Mouse (Mus musculus) limb, embryonic 14.5 days (tissue): ENCODE results near the gene Dpp9. TPM values are rescaled to one million over a fixed set of nuclear protein-coding genes. Genes with fewer than 3 reads are reported as not detected.

Experiments used
- ATAC-seq: fragments of 200-750 bp; cut with Nextera tagmentation; 2 replicates; pipeline ENCODE4 v1.8.0; 2017; ENCODE audit warnings: low read depth, moderate number of reproducible peaks, moderate TSS enrichment; ENCODE audit not compliant: low FRiP score
- DNase-seq: peaks from one replicate; pipeline ENCODE4 v3.0.0-alpha.2; 2015; ENCODE audit warnings: low spot score
- H3K27ac ChIP-seq: fragments of 300-500 bp; sonication (generic); replicated peaks from 2 replicates; pipeline ENCODE4 v1.5.1; 2014; ENCODE audit warnings: low read depth, mild to moderate bottlenecking, low read length, moderate library complexity, mixed read lengths
- H3K27me3 ChIP-seq: fragments of 300-500 bp; sonication (generic); 2 replicates; pipeline ENCODE4 v1.6.1; 2014; ENCODE audit warnings: low read length, mixed read lengths; ENCODE audit not compliant: control insufficient read depth, insufficient read depth
- H3K36me3 ChIP-seq: fragments of 300-500 bp; sonication (generic); 2 replicates; pipeline ENCODE4 v1.6.1; 2014; ENCODE audit warnings: mild to moderate bottlenecking, low read length, moderate library complexity, mixed read lengths; ENCODE audit not compliant: control insufficient read depth, insufficient read depth
- H3K4me1 ChIP-seq: fragments of 300-500 bp; sonication (generic); 2 replicates; pipeline ENCODE4 v1.6.1; 2014; ENCODE audit warnings: antibody characterized with exemption, low read length, mixed read lengths; ENCODE audit not compliant: control insufficient read depth, insufficient read depth
- H3K4me2 ChIP-seq: fragments of 300-500 bp; sonication (generic); replicated peaks from 2 replicates; pipeline ENCODE4 v1.6.1; 2014; ENCODE audit warnings: low read depth, mild to moderate bottlenecking, low read length, moderate library complexity; ENCODE audit not compliant: severe bottlenecking
- H3K4me3 ChIP-seq: fragments of 300-500 bp; sonication (generic); replicated peaks from 2 replicates; pipeline ENCODE4 v1.5.1; 2014; ENCODE audit warnings: low read length
- H3K9ac ChIP-seq: fragments of 300-500 bp; sonication (generic); 2 replicates; pipeline ENCODE4 v1.6.1; 2014; ENCODE audit warnings: mild to moderate bottlenecking, low read depth, low read length, moderate library complexity; ENCODE audit not compliant: severe bottlenecking
- H3K9me3 ChIP-seq: fragments of 300-500 bp; sonication (generic); 2 replicates; pipeline ENCODE4 v1.6.1; 2016; ENCODE audit warnings: low read length; ENCODE audit not compliant: control insufficient read depth
- POLR2A ChIP-seq: fragments of 200-500 bp; IDR thresholded peaks from 2 replicates; pipeline ENCODE4 v1.8.0; 2012; ENCODE audit warnings: inconsistent platforms, mild to moderate bottlenecking, moderate library complexity, borderline replicate concordance; ENCODE audit not compliant: insufficient read depth, insufficient read length; ENCODE audit errors: extremely low read depth
- WGBS: fragments of 180-500 bp; shearing (Covaris S2); extraction: QIAGEN DNeasy Blood & Tissue Kit; methylation state at CpG from one replicate; pipeline ENCODE4 v1.1.7; 2014; 5-methylcytosine and 5-hydroxymethylcytosine counted together
- polyA plus RNA-seq, 2 experiments: library from polyadenylated mRNA; depleted of rRNA in 1 of 2; stranded (reverse) in 1 of 2; unstranded in 1 of 2; fragments of >200 nt; fragmentation: Nextera tagmentation in 1 of 2; extraction: Ambion mirVana in 1 of 2; gene quantifications; 2 replicates each; pipeline versions ENCODE4 v1.2.1 to v1.2.3; 2012 to 2014

Dpp9 gene
- polyA plus RNA-seq, 2 experiments, result 33.9 to 54.3 TPM

GRCm38 (mm10) chr17:56229943-56230342, 11.2 kb upstream of the Dpp9 start:
- H3K4me2 ChIP-seq, result no peak overlapping the region
- H3K36me3 ChIP-seq, result no peaks in the 10 kb centered on the region
- no peak overlapping the region for H3K9ac ChIP-seq
- H3K27me3 ChIP-seq, result no peaks in the 10 kb centered on the region
- H3K4me3 ChIP-seq, result no peak overlapping the region
- 68% methylated on average over 10 of the region's 10 CpGs for WGBS
- H3K4me1 ChIP-seq, result no peaks in the 10 kb centered on the region
- no peaks in the 10 kb centered on the region for H3K9me3 ChIP-seq
- DNase-seq, result no peak
- H3K27ac ChIP-seq, result no peak overlapping the region
- ATAC-seq, result no peak
- TF ChIP-seq POLR2A, result no peak

GRCm38 (mm10) chr17:56226566-56226965, 7.9 kb upstream of the Dpp9 start:
- no peak for ATAC-seq
- no peaks in the 10 kb centered on the region for H3K9me3 ChIP-seq
- no peak overlapping the region for H3K4me3 ChIP-seq
- no peak overlapping the region for H3K27ac ChIP-seq
- H3K4me2 ChIP-seq, result no peak overlapping the region
- WGBS, result 76% methylated on average over 3 of the region's 3 CpGs
- no peaks in the 10 kb centered on the region for H3K27me3 ChIP-seq
- no peaks in the 10 kb centered on the region for H3K4me1 ChIP-seq
- TF ChIP-seq POLR2A, result no peak
- no peaks in the 10 kb centered on the region for H3K36me3 ChIP-seq
- no peak for DNase-seq
- no peak overlapping the region for H3K9ac ChIP-seq

- Histone ChIP-seq H3K9me3 (no peaks in the 10 kb centered on the region), H3K9ac (no peak overlapping the region), H3K27me3 (no peaks in the 10 kb centered on the region), H3K4me3 (no peak overlapping the region), H3K27ac (no peak overlapping the region), H3K4me1 (no peaks in the 10 kb centered on the region), H3K36me3 (no peaks in the 10 kb centered on the region), H3K4me2 (no peak overlapping the region)
- no peak for TF ChIP-seq POLR2A
- ATAC-seq (no peak), DNase-seq (no peak)
- 44% methylated on average over 1 of the region's 1 CpGs for whole genome bisulfite sequencing
Observed at GRCm38 (mm10) chr17:56224916-56225315, 6.2 kb upstream of the Dpp9 start.

GRCm38 (mm10) chr17:56219805-56220204, 1.1 kb upstream of the Dpp9 start:
- ATAC-seq, result no peak
- Histone ChIP-seq H3K9me3 (no peaks in the 10 kb centered on the region), H3K4me3 (no peak overlapping the region), H3K27me3 (no peaks in the 10 kb centered on the region), H3K36me3 (peaks cover under 1% of the 10 kb centered on the region; the same call in 1 of the 2 replicates), H3K4me1 (peaks cover 15% of the 10 kb centered on the region), H3K9ac (no peak overlapping the region), H3K27ac (no peak overlapping the region), H3K4me2 (no peak overlapping the region)
- WGBS, result 48% methylated on average over 3 of the region's 3 CpGs
- TF ChIP-seq POLR2A, result no peak
- DNase-seq, result no peak

- Histone ChIP-seq H3K4me1 (peaks cover 15% of the 10 kb centered on the region), H3K9ac (peak overlapping the region; percentile 83), H3K4me2 (peak overlapping the region; percentile 83), H3K27me3 (no peaks in the 10 kb centered on the region), H3K9me3 (no peaks in the 10 kb centered on the region), H3K27ac (peak overlapping the region; percentile 80; the same call in 1 of the 2 replicates), H3K4me3 (peak overlapping the region; percentile 78), H3K36me3 (peaks cover 4% of the 10 kb centered on the region; the same call in 1 of the 2 replicates)
- TF ChIP-seq POLR2A, result no peak
- DNase-seq (no peak), ATAC-seq (no peak; the same call in 1 of the 2 replicates)
- 48% methylated on average over 12 of the region's 12 CpGs for WGBS
Observed at GRCm38 (mm10) chr17:56219251-56219650, 546 bp upstream of the Dpp9 start.

GRCm38 (mm10) chr17:56217670-56218069, 1.0 kb downstream of the Dpp9 start:
- H3K9ac ChIP-seq, result peak overlapping the region; percentile 83
- TF ChIP-seq POLR2A, result no peak
- no peak for ATAC-seq
- DNase-seq, result no peak
- no peak overlapping the region for H3K27ac ChIP-seq
- no peaks in the 10 kb centered on the region for H3K27me3 ChIP-seq
- H3K4me2 ChIP-seq, result peak overlapping the region; percentile 83
- H3K4me3 ChIP-seq, result peak overlapping the region; percentile 78
- WGBS, result 72% methylated on average over 13 of the region's 13 CpGs
- peaks cover 4% of the 10 kb centered on the region; the same call in 1 of the 2 replicates for H3K36me3 ChIP-seq
- H3K4me1 ChIP-seq, result peaks cover 15% of the 10 kb centered on the region
- H3K9me3 ChIP-seq, result no peaks in the 10 kb centered on the region
